18 mouse cellular contexts compared by ENCODE assay signal in genomic region chr11:115141970-115142369, GRCm38 (mm10). TPM values are rescaled to one million over a fixed set of nuclear protein-coding genes. Genes with fewer than 3 reads are reported as not detected.
"Had no signal": no experiment of that assay in that cellular context is flagged by ENCODE, and none has a peak within 500 bp of the region (broad histone marks: within the 10 kb centered on the region; RNA-seq: fewer than 3 reads in every experiment).

No protein-coding gene starts in this region.

- H3K4me2 ChIP-seq: limb, embryonic 12.5 days; liver, embryonic 15.5 days; midbrain, embryonic 12.5 days; stomach, embryonic 15.5 days had no signal

- H3K9ac ChIP-seq: limb, embryonic 12.5 days; liver, embryonic 15.5 days; midbrain, embryonic 12.5 days; stomach, embryonic 15.5 days had no signal

- H3K9me3 ChIP-seq: limb, embryonic 12.5 days; liver, embryonic 15.5 days; midbrain, embryonic 12.5 days; stomach, embryonic 15.5 days had no signal

- H3K4me3 ChIP-seq: limb, embryonic 12.5 days; liver, embryonic 15.5 days; midbrain, embryonic 12.5 days; stomach, embryonic 15.5 days had no signal

- H3K4me1 ChIP-seq: limb, embryonic 12.5 days; midbrain, embryonic 12.5 days; stomach, embryonic 15.5 days had no signal

- ATAC-seq: intestine, postnatal 0 days; lung, postnatal 0 days; midbrain, embryonic 16.5 days had no signal

- H3K27me3 ChIP-seq: limb, embryonic 12.5 days; liver, embryonic 15.5 days; midbrain, embryonic 12.5 days; stomach, embryonic 15.5 days had no signal

- H3K27ac ChIP-seq: limb, embryonic 12.5 days; liver, embryonic 15.5 days; midbrain, embryonic 12.5 days; stomach, embryonic 15.5 days had no signal

- H3K36me3 ChIP-seq: limb, embryonic 12.5 days; liver, embryonic 15.5 days; midbrain, embryonic 12.5 days; stomach, embryonic 15.5 days had no signal

- DNase-seq: kidney, adult 8-10 months; kidney, postnatal 25 days; layer of hippocampus, adult 9-11 months; layer of hippocampus, postnatal 36 days; liver; lung, adult 2 months; lung, postnatal 4 days; right cerebral cortex, postnatal 25 days; thymus, adult 2 months; thymus, postnatal 25 days had no signal

RNA-seq across cellular contexts. Expression of gene Rab37, which starts 50.7 kb away (rescaled TPM):
- polyA plus RNA-seq: testis, adult 2 months had no signal
